Mouse (Mus musculus): ENCODE data around the gene Hoxb7.

The Hoxb7 gene

DNA sequence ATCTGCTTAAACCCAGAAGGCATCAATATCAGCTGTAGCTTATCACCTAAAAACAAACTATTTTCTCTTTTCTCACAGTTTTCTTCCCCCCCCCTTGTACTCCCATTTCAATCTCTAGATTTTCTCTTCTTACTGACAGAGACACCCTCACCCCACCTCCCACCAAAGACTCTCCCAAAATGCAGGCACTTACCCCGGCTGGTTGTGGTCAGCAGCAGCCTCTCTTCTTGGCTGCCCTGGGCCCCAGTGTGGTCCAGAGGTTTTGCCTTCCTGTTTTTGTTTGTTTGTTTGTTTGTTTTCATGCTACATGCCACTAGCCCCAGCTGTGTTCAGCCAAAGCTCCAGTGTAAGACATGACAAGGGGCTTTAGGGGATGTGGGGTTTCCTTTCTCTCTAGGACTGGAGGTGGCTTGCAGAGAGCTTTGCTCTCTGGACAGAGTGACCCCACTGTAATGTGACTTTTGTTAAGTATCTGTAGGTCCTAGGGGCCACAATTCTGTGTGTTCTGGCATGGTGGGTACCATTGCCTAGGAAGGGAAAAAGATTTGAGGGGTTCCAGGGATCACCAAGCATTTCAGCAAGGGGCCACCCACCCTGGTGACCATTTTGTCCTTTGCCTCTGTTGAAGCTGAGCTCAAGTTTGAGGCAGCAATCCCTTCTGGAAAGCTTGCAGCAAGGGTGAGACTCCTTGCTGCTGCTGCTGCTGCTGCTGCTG lies 18.2 kb upstream of the Hoxb7 start:
- DNase-seq = peak; percentile 1

DNA sequence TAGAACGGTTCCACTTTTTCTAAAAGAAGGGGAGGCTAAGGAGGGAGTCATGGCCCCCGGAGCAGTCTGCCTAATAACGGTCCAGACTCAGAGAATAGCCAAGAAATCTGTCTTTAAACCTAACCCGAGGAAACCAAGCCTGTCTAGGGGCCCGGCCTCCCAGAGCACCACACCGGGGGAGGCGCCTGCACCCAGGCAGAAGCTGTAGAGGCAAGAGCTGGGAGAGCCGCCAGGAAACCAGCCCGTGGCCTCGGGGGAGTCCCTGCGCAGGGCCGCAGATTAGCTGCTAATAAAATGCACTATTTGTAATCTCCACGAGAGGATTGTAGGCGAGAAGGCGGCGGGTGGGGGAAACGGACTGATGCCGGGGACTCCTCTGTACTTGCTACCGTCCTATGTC lies 16.6 kb upstream of the Hoxb7 start:
- peak; percentile 86 for DNase-seq

DNA sequence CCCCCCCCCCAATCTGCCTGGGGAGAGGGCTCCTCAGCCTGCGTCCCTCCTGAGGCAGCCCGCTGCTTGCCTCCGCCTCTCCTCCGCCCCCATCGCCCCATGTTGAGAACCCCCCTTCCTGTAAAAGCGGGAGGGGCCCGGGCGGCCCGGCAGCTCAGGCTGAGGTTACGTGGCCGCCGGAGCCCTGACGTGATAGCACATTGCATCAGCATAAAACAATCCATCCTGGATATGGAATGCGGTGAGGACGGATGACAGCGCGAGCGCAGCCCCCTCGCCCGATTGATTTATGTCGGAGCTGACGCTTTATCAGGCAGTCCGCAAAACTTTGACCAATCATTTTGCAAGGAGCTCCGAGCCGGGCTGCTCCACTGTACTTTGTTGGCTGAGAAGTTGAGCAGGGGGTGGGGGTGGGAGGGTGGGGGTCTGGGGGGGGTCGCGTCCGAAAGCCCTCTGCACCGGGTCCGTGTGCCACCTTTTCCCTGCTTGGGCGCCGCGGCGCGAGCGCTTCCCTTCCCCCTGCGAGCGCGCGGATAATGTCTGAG lies 15.4 kb upstream of the Hoxb7 start, which contains the start of gene Hoxb9:
Gene Hoxb9 (plus strand): TSS at position 462 of the 545 bp plus-strand sequence.
- peak; percentile 85 for DNase-seq

DNA sequence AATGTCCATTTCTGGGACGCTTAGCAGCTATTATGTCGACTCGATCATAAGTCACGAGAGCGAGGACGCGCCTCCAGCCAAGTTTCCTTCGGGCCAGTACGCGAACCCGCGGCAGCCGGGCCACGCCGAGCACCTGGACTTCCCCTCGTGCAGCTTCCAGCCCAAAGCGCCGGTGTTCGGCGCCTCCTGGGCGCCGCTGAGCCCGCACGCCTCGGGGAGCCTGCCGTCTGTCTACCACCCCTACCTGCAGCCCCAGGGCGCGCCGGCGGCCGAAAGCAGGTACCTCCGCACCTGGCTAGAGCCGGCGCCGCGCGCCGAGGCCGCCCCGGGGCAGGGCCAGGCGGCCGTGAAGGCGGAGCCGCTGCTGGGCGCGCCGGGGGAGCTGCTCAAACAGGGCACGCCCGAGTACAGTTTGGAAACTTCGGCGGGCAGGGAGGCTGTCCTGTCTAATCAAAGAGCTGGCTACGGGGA lies 14.8 kb upstream of the Hoxb7 start:
- peak; percentile 88 for DNase-seq

DNA sequence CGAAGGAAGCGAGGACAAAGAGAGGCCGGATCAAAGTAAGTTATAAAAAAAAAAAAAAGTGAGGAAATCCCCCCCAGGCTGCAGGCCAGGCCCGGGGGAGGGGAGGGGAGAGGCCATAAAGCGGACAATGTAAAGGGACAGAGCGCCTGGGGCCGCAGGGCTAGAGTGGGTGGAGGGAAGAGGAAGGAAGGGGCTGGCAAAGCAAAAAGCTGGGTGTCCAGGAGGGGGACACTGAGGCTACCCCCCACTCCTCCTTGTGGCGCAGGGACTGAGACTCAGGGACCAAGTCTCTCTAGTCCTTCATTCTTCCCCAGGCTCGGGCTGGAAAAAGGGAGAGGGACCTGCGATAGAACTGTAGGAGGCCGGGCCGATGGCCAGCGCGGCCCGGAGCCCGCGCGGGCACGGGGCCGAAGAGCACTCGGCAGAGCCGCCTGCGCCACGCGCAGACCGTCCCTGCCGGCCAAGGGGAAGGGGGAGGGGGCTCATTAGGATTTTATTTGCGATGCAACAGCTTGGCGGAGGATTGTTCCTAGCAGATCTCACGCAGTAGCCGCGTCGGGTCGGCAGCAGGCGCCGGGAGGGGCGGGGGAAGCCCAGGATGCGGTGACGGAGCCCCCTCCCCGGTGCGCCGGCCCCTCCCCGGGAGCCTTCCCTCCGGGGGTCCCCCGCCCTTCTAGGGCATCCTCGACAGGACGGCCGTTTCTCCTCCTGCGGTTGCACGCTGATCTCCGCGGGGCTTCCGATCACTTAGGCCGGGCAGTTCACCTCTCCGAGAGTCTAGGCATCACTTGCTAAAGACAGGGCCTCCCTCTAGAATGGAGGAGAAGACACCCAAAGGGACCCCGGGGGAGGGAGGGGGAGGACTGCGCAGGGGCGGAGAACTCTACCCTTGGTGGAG lies 14.2 kb upstream of the Hoxb7 start:
- peak; percentile 74 for DNase-seq

DNA sequence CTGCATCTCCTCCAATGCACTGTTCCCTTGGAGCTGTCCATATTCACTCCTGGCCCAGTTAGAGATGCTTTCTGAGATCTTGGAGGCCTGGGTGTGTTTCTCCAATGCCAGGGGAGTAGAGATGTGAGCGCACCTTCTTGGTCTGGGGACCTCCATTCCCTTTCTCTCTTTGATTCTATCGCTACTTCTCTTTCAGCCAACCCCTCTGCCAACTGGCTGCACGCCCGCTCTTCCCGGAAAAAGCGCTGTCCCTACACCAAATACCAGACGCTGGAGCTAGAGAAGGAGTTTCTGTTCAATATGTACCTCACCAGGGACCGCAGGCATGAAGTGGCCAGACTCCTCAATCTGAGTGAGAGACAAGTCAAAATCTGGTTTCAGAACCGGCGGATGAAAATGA lies 12.0 kb upstream of the Hoxb7 start:
- DNase-seq = no peak

DNA sequence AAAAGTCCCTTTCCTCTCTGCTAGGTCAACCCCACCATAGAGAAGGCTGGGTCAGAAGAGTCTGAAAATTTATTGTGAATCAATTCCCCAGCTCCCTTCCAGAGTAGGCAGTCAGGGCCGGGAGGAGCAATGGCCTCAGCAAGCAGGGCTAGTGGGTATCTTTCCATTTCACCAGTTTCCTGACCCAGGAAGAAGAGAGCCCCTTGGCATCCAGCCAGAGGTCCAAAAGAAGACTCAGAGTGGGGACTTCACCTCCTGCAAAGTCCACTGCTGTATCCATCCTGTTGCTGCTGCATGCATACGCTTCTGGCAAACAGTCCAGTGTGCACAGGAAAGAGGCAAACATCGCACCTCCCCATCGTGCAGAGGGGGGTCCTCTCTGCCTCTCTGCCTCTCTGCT lies 10.5 kb upstream of the Hoxb7 start:
- DNase-seq = peak; percentile 80

DNA sequence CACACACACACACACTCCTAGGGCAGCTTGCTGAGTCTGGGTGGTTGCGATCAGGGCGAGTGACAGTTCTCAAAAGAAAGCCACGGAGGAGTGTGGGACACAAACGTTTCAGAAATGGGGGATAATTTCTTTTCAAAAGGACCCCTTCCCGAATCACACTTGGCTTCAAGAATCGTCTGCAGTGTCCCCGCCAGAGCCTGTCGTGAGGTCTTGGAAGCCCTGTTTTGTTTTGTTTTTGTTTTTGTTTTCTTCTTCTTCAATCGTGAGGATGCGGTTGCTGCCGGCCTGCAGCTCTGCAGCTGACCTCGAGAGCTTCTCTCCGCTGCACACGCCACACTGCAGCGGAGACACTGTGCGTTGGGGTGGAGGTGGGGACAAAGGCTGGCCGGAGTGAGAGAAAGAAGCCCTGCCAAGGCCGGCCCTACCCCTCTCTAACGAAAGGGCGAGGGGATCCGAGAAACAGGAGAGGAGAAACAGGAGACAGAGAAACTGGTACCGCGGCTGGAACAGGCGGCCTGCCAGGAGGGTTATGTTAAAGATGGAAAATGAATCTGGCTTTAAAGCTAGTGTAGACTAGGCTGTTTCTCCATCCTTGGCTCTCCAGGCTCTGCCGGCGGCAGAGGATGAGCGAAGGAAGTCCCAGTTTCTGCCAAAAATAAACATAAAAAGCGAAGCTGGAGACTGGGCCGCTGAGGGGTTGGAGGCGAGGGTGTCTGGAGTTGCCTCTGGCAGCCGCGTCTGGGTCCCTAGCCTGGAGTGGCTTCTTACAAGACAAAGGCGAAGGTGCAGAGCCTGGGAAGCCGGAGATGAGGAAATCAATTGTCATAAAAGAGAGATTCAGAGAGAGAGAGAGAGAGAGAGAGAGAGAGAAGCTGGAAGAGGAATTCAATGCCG lies 9.0 kb upstream of the Hoxb7 start:
- no peak for DNase-seq

DNA sequence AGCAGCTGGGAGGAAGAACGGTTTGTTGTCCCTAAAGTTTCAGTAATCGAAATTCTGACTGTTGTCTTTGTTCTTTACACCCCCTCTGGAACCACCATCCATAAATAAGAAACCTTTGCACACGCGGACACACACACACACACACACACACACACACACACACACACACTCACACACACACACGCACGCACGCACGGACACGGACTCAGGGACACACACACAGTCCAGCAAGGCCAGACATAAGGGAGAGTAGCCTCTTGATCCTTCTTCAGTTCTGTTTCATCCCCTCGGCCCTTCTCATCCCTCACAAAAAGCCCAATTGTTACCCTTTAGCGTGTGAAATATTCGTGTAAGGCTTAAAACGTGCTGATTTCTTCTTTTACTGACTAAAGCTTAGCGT lies 8.1 kb upstream of the Hoxb7 start:
- DNase-seq = no peak

DNA sequence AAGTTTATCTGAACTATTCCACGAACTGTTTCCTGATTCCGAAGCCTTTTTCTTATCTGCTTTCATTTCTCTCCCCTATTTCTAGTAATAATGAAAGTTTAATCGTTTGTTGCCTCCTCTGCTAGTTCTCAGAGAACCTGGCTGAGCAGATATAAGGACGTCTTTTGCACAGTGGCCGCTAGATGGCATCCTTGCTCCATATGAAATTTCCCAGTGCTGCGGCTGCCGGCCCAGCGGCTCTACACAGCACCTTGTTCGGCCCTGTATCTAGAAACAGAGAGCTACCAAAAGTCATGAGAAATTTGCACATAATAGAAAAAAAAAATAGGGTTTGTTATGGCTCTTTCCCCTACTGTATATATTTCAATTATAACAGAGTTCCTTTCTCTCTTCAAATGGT lies 7.7 kb upstream of the Hoxb7 start:
- DNase-seq = peak; percentile 93

DNA sequence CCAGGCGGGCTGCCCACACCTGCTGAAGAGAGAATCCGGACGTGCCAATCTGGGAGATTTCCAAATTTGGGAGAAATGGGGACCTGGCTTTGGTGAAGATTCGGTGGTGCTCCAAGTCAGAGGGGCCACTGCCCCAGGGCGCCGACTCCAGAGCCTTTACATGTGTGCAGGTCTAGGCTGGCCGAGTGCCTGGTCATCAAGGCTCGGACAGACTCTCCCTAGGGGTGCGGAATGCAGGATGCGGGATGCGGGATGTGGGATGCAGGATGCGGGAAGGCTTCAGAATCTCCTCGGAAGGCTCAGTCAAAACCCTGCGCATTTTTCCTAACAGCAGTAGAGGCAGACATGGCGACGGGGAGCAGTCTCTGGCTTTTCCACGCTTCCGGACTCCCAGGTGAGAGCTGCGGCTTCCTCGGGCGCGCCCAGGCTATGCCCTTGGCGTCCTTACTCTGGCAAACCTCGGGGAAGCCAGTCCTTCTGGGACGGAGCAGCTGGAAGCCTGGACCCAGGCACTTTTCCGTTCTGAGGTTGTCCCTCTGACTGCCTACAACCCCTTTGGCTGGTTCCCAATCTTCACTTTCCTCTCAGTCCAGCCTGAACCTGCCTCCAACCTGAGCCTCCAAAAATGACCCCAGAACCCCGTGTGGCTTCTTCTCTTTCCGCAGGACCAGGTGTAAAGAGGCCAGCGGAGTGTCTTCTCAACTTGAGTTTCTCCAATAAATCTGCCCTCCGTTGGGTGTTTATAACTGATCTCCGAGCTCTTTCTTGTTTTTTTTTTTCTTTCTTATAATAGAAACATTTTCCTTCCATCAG lies 6.8 kb upstream of the Hoxb7 start:
- DNase-seq = peak; percentile 72

DNA sequence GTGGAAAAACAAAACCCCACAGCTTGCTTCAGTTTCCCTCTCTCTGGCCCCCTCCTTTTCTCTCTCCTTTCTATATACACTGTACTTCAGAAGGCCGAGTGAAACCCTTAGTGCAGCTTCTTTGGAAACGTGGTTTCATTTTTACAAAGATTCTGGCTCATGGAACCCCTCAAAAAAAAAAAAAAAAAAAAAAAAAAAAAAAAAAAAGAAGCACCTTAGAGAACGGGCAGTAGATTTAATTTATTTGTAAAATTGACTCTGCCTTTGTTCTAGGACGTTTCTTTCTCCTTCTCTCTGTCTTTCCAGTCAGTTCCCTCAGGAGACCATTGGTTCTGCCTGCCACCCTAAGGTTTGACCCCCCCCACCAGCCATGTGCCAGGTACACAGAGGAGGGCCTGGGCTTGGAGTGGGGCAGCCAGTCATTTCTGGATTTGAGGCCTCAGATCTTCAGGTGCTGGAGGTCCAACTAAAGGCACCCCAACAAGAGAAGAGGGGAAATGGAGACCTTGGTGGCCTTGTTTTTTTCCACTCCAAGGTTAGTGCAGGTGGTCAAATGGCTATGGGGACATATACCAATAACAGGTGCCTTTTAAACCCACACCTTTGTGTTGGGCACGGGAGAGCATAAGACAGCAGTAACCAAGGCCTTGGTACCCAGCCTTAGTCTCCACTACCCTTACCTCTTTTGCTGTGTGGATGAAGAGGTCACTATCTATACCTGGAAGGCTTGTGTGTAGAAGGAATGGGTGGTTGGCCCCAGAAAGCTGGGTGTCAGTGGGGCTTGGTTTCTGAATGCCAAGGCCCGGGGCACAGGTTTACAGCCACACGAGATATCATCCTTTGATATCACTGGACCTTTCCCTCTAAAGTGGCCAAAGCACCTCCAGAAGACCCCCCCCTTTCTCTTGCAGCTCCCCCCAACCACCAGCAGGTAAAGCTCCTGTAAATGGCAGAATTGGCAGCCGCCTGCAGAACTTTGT lies 5.7 kb upstream of the Hoxb7 start:
- peak; percentile 70 for DNase-seq

DNA sequence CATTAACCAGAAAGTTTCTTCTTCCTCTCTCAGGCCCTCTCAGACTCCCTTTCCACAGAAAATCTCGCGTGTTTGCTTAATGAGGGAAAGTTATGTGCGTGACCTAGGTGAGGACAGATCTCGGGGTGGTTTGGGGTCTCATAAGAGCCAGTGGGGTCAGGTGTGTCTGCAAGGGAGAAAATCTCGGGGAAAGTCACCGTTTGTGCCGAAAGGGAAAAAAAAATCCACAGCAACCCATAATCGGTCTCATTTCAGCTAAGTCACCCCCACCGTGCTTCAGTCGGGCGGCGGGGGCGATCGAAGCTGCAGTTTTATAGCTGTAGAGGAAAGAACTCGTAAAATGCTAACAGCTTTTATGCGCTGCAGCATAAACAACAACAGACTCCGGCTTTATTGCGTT lies 5.0 kb upstream of the Hoxb7 start:
- DNase-seq = no peak

DNA sequence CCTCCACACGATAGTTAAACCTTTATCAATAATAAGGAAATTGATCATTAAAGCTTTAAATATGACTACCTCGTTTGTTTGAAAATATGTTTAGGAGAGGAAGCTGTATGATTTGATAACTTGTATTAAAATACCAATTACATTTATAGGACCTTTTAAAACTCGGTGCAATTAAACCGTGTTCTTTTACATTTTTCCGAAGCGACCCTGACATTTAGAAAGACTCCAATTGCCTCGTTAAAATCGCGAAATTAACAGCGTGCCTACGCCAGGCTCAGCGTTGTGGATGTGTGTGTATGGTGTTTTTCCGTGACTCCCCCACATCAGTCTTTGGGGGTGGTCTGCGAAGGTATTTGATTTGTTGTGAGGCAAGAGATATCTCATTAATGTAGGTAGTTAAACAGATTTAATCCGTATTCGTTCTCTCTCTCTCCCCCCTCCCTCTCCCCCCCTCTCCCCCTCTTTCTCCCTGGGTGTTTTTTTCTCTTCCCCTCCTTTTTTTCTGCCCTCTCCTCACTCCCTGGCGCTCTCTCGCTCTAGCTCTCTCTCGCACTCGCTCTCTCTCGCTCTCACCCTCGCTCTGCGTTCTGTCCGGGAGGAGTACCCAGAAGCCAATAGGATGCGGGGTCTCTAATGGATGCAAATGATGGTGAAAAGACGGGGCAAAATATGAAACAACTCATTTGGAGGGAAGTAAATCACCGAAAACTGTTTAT lies 4.4 kb upstream of the Hoxb7 start, which contains the start of gene Hoxb8:
Gene Hoxb8 (plus strand): TSS at position 51 of the 716 bp plus-strand sequence.
- no peak for DNase-seq

DNA sequence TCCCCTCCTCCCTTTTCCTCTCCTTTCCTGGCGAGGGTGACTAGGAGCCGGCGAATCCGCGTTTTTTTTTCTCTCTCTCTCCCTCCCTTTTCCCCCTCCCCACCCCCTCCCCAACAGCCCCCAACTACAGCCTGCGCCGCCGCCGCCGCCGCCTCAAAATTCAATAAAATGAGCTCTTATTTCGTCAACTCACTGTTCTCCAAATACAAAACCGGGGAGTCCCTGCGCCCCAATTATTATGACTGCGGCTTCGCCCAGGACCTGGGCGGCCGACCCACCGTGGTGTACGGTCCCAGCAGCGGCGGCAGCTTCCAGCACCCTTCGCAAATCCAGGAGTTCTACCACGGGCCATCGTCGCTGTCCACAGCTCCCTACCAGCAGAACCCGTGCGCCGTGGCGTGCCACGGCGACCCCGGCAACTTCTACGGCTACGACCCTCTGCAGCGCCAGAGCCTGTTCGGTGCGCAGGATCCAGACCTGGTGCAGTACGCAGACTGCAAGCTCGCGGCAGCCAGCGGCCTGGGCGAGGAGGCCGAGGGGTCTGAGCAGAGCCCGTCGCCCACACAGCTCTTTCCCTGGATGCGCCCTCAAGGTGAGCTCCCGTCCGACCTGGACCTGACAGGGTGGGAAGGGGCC lies 3.5 kb upstream of the Hoxb7 start:
- DNase-seq = no peak

DNA sequence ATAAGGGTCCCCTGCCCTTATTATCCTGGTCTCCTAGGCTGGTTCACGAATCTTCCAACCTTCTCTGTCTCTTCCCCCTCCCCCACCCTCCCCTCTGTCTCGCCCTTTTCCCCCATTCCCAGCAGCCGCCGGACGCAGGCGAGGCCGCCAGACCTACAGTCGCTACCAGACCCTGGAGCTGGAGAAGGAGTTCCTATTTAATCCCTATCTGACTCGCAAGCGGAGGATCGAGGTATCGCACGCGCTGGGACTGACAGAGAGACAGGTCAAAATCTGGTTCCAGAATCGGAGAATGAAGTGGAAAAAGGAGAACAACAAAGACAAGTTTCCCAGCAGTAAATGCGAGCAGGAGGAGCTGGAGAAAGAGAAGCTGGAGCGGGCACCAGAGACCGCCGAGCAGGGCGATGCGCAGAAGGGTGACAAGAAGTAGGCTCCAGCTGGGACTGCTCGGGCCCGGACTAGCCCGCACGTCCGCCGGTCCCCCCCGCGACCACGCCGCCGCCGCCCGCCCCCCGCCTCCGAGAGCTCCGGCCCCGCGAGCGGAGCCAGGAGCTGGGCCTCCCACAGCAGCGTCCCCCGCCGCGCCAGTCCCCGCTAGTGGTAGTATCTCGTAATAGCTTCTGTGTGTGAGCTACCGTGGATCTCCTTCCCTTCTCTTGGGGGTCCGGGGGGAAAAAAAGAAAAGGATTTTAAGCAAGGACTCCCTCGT lies 2.2 kb upstream of the Hoxb7 start:
- peak; percentile 75 for DNase-seq

DNA sequence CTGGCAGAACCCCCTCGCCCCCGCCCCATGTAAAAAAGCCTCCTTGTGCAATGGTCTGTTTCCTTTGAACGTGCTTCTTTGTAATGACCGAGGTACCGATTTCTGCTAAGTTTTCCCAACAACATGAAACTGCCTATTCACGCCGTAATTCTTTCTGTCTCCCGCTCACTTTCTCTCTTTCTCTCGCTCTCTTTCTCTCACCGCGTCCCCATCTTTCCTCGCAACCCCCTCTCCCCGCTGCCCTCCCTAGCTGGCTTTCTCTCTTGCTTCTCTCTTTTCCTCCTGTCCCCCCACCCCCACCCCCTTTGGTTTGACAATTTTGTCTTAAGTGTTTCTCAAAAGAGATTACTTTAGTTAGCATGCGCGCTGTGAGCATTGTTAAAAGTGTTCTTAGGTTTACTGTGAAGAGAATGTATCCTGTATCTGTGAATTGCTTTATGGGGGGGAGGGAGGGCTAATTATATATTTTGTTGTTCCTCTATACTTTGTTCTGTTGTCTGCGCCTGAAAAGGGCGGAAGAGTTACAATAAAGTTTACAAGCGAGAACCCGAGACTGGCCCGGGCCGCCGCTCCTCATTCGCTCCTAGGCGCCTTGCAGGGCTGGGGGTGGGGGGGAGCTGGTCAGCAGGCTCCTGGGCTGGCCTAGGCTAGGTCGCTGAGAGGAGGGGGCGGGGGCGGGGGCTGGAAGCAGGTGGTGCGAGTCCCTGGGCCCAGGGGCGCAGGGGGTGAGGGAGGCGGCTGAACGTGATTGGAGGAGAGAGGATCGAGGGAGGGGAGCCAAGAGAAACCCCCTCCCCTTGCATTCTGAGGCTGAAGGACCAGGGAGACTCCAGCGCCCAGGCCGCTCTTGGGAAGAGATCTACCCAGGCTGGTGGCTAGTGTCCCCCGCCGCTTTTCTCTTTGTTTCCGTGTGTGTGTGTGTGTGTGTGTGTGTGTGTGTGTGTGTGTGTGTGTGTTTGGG lies 1.4 kb upstream of the Hoxb7 start:
- DNase-seq = peak; percentile 88

Data from kidney, postnatal 14 days (tissue).